Mouse (Mus musculus): ENCODE data around the gene Prkn. TPM values are rescaled to one million over a fixed set of nuclear protein-coding genes. Genes with fewer than 3 reads are reported as not detected.

The Prkn gene
- 4.3 and 5.7 TPM in 2 replicates for polyA plus RNA-seq (2012; rRNA removed)

DNA sequence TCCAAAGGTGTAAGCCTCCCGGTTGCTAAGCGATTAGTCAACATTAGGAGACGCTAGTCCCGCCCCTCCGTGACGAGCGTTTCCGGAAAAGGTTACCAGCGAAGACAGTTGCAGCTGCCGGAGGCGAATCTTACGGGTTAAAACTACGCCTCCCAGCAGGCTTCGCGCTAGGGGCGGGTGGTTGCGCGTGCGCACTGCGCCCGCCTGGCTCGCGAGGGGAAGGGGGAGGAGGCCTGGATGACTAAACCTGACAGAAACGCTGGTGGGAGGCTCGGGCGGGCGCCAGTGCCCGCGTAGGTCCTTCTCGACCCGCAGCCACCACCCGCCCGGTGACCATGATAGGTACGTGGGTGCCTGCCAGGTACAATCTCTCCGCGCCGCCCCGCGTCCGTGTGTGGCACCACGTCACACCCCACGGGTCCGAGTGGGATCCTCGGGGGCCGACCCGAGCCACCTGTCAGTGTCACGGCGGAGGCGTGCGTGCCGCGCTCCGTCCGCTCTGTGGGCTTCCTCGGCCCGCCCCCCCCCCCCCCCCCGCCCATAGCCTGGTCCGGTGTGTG lies at the start of gene Prkn, which contains the start of gene Pacrg:
Gene Prkn (plus strand): TSS at position 237 of the 560 bp plus-strand sequence.
Gene Pacrg (minus strand): TSS at position 164 of the 560 bp plus-strand sequence.
- peak; percentile 99 for DNase-seq (ENCODE audit: low read depth)
- TF ChIP-seq POLR2A (IDR thresholded peaks at IDR 0.05; ENCODE audit: borderline replicate concordance, extremely low read depth, insufficient read depth, insufficient read length, poor library complexity, severe bottlenecking): peak; percentile 54; the same call in 1 of the 2 replicates
- no peak for TF ChIP-seq CTCF (IDR thresholded peaks at IDR 0.05; ENCODE audit: borderline replicate concordance, extremely low read depth, insufficient read depth, insufficient read length)

GRCm38 (mm10) chr17:10791661-10792060 lies 48.5 kb upstream of the Prkn start:
- peak; percentile 70 for DNase-seq (ENCODE audit: low read depth)
- TF ChIP-seq CTCF (IDR thresholded peaks at IDR 0.05; ENCODE audit: borderline replicate concordance, extremely low read depth, insufficient read depth, insufficient read length) (no peak), POLR2A (IDR thresholded peaks at IDR 0.05; ENCODE audit: borderline replicate concordance, extremely low read depth, insufficient read depth, insufficient read length, poor library complexity, severe bottlenecking) (no peak)

DNA sequence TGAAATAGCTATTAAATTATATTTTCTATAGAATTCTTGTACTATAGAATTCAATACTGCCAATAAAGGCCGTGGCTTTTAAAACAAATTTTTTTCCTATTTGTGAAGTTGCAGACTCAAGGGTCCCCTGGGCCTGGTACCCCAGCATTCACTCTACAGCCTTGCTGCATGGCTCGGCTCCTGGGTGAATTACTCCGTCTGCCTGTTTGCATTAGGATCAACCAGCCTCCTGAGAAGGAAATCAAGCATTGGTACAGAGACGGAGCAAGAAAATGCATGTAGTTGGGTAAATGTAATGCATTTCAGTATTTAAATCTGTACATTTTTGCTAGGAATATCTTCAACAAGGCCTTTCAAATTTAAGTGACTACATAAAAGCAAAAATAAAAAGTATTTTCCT lies 33.5 kb upstream of the Prkn start:
- peak; percentile 22 for DNase-seq (ENCODE audit: low read depth)
- no peak for TF ChIP-seq POLR2A (IDR thresholded peaks at IDR 0.05; ENCODE audit: borderline replicate concordance, extremely low read depth, insufficient read depth, insufficient read length, poor library complexity, severe bottlenecking)
- no peak for TF ChIP-seq CTCF (IDR thresholded peaks at IDR 0.05; ENCODE audit: borderline replicate concordance, extremely low read depth, insufficient read depth, insufficient read length)

GRCm38 (mm10) chr17:10807261-10807998 lies 32.8 kb upstream of the Prkn start:
- TF ChIP-seq POLR2A (IDR thresholded peaks at IDR 0.05; ENCODE audit: borderline replicate concordance, extremely low read depth, insufficient read depth, insufficient read length, poor library complexity, severe bottlenecking) (no peak), CTCF (IDR thresholded peaks at IDR 0.05; ENCODE audit: borderline replicate concordance, extremely low read depth, insufficient read depth, insufficient read length) (no peak)
- DNase-seq (ENCODE audit: low read depth): peak; percentile 72

DNA sequence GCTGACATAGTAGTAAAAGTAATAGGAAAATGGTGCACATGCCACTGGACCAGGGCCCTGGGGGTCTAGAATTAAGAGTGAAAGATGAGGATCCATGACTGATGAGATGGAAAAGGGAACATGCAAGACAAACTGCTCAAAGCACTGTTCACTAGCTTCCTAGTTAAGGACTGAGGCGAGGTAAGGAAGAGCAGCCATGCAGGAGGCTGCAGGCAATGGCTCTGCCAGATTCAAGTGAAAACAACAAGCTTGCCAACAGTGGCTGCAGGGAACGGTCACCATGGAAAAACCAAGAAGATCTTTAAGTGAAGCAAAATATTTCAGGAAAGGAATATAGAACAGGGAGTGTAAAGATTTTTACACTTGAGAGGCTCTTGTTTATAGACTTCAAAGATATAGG lies 31.6 kb upstream of the Prkn start:
- TF ChIP-seq CTCF (IDR thresholded peaks at IDR 0.05; ENCODE audit: borderline replicate concordance, extremely low read depth, insufficient read depth, insufficient read length): no peak
- TF ChIP-seq POLR2A (IDR thresholded peaks at IDR 0.05; ENCODE audit: borderline replicate concordance, extremely low read depth, insufficient read depth, insufficient read length, poor library complexity, severe bottlenecking): no peak
- DNase-seq (ENCODE audit: low read depth): no peak

DNA sequence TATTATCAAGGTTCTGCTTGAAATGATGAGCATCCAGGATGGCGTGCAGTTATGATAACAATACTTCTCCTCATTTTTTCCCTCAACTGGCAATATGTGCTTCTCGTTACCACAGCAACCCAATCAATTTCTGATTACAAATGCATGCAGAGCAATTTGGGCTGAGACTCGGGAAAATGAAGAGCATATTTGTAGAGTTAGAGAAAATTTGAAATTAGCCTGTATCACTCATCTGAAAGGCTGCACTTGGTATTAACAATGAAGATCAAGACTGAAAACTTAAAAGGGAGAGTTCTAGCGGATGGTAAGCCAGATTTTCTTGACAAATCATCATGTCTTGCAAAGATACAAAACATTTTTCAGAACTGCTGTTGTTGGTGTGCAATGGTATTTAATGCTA lies 21.2 kb upstream of the Prkn start:
- TF ChIP-seq CTCF (IDR thresholded peaks at IDR 0.05; ENCODE audit: borderline replicate concordance, extremely low read depth, insufficient read depth, insufficient read length) (no peak), POLR2A (IDR thresholded peaks at IDR 0.05; ENCODE audit: borderline replicate concordance, extremely low read depth, insufficient read depth, insufficient read length, poor library complexity, severe bottlenecking) (no peak)
- no peak for DNase-seq (ENCODE audit: low read depth)

DNA sequence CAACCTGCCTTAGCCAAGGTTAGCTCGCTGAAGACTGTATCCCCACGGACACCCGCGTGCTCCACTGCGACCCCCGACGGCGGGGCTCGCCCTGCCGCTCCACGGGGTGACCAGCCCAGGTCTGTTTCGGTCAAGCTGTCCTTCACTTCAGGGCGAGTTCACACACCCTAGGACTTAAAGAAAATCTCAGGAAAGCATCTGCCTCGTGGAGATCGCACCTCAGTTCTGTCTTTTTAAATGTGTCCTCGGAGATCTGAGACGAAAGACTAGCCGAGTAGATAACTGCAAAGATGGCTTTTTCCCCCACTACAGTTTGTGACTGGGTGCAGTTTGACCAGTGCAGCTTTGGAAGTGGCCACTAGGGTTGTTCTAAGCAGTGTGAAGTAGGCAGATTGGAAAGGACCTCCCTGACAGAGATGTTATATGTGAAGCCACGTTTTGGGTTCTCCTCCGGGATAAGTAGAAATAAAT lies 582 bp downstream of the Prkn start:
- peak; percentile 70 for DNase-seq (ENCODE audit: low read depth)
- TF ChIP-seq CTCF (IDR thresholded peaks at IDR 0.05; ENCODE audit: borderline replicate concordance, extremely low read depth, insufficient read depth, insufficient read length) (peak; percentile 61; the same call in 1 of the 2 replicates), POLR2A (IDR thresholded peaks at IDR 0.05; ENCODE audit: borderline replicate concordance, extremely low read depth, insufficient read depth, insufficient read length, poor library complexity, severe bottlenecking) (no peak)

- no peak for TF ChIP-seq CTCF (IDR thresholded peaks at IDR 0.05; ENCODE audit: borderline replicate concordance, extremely low read depth, insufficient read depth, insufficient read length)
- TF ChIP-seq POLR2A (IDR thresholded peaks at IDR 0.05; ENCODE audit: borderline replicate concordance, extremely low read depth, insufficient read depth, insufficient read length, poor library complexity, severe bottlenecking): no peak
- peak; percentile 74 for DNase-seq (ENCODE audit: low read depth)
These were observed 14.0 kb downstream of the Prkn start for GRCm38 (mm10) chr17:10854207-10854606.

GRCm38 (mm10) chr17:10874208-10875187 lies 34.3 kb downstream of the Prkn start:
- DNase-seq (ENCODE audit: low read depth): no peak
- TF ChIP-seq POLR2A (IDR thresholded peaks at IDR 0.05; ENCODE audit: borderline replicate concordance, extremely low read depth, insufficient read depth, insufficient read length, poor library complexity, severe bottlenecking) (no peak), CTCF (IDR thresholded peaks at IDR 0.05; ENCODE audit: borderline replicate concordance, extremely low read depth, insufficient read depth, insufficient read length) (no peak)

DNA sequence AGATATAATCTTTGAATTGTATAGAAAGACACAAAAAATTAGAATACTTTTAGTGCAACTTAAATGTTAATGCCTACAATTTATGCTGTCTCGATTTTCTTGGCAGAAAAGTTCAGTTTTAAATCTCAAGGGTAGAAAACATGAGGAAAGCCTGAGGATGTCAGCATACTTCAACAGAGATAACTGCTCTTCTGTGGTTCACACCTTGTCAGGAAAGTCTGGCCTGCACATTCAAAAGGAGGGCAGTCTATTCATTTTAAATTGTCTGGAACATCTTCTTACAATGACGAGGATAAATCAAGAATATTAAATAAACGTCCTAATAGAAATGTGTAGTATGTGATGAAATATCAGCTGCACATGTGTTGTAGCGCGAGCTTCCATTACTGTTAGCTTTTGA lies 38.8 kb downstream of the Prkn start:
- TF ChIP-seq CTCF (IDR thresholded peaks at IDR 0.05; ENCODE audit: borderline replicate concordance, extremely low read depth, insufficient read depth, insufficient read length): no peak
- no peak for TF ChIP-seq POLR2A (IDR thresholded peaks at IDR 0.05; ENCODE audit: borderline replicate concordance, extremely low read depth, insufficient read depth, insufficient read length, poor library complexity, severe bottlenecking)
- no peak for DNase-seq (ENCODE audit: low read depth)

- no peak for DNase-seq (ENCODE audit: low read depth)
- TF ChIP-seq CTCF (IDR thresholded peaks at IDR 0.05; ENCODE audit: borderline replicate concordance, extremely low read depth, insufficient read depth, insufficient read length) (no peak), POLR2A (IDR thresholded peaks at IDR 0.05; ENCODE audit: borderline replicate concordance, extremely low read depth, insufficient read depth, insufficient read length, poor library complexity, severe bottlenecking) (no peak)
These were observed 42.1 kb downstream of the Prkn start for GRCm38 (mm10) chr17:10882260-10882659.
